ENCODE assay signal across 8 mouse cellular contexts in genomic region chr6:38875258-38876070, GRCm38 (mm10). TPM values are rescaled to one million over a fixed set of nuclear protein-coding genes. Genes with fewer than 3 reads are reported as not detected.
DNase-seq lines count a peak whose midpoint lies in the region; ATAC-seq and TF ChIP-seq lines count a peak whose summit lies in the region.

TSS of gene Tbxas1 (plus strand) at chr6:38875404.

- DNase-seq in CH12.LX (ENCODE audit: extremely low read depth) = no peak
- DNase-seq in brain, embryonic 14.5 days (ENCODE audit: low read depth) = peak; percentile 69
- DNase-seq in layer of hippocampus, adult 2 months (ENCODE audit: low spot score in 2 of 2) = peak in 1 of 2 experiments; percentile 51
- DNase-seq in ovary, postnatal 14 days (ENCODE audit: low spot score) = peak; percentile 29
- DNase-seq in thymus, postnatal 25 days = peak; percentile 55

- TF ChIP-seq CTCF in CH12.LX (conservative IDR thresholded peaks at IDR 0.05 in 1 of 2, IDR thresholded peaks at IDR 0.05 in 1 of 2; ENCODE audit: low read depth in 2 of 2, low read length in 2 of 2) = no peak
- no peak for TF ChIP-seq CTCF in brain, embryonic 14.5 days (IDR thresholded peaks at IDR 0.05; ENCODE audit: borderline replicate concordance, extremely low read depth, insufficient read depth, insufficient read length)
- TF ChIP-seq CTCF in layer of hippocampus, adult 2 months (conservative IDR thresholded peaks at IDR 0.05) = no peak

- peak within 1 kb of the TSS; percentile 71 to 81 (median 77) for H3K4me3 ChIP-seq in CH12.LX (replicated peaks in 1 of 3; ENCODE audit: low read depth in 2 of 3, low read length in 2 of 3, poor library complexity in 1 of 3)
- peak within 1 kb of the TSS; percentile 100 for H3K4me3 ChIP-seq in heart, embryonic 16.5 days (ENCODE audit: low read length)
- peak within 1 kb of the TSS; percentile 86 for H3K4me3 ChIP-seq in layer of hippocampus, adult 2 months
- H3K4me3 ChIP-seq in lung, embryonic 15.5 days = peak within 1 kb of the TSS; percentile 94

- no peak for TF ChIP-seq POLR2A in CH12.LX (IDR thresholded peaks at IDR 0.05; ENCODE audit: low read depth, low read length)
- TF ChIP-seq POLR2A in brain, embryonic 14.5 days (IDR thresholded peaks at IDR 0.05; ENCODE audit: borderline replicate concordance, extremely low read depth, insufficient read depth, insufficient read length, poor library complexity, severe bottlenecking) = no peak

- 0 out of 2 replicates have a peak, but pooled peaks cover 4% of the 10 kb centered on the region for H3K79me2 ChIP-seq in CH12.LX (replicated peaks; ENCODE audit: control insufficient read depth, extremely low read depth, insufficient read depth, poor library complexity, severe bottlenecking)

- H3K27ac ChIP-seq in CH12.LX (ENCODE audit: insufficient read depth, low read depth) = no peak within 1 kb of the TSS
- peak within 1 kb of the TSS; percentile 89 for H3K27ac ChIP-seq in heart, embryonic 16.5 days (ENCODE audit: low read length)
- peak within 1 kb of the TSS; percentile 97 for H3K27ac ChIP-seq in layer of hippocampus, adult 2 months
- peak within 1 kb of the TSS; percentile 92 for H3K27ac ChIP-seq in lung, embryonic 15.5 days

- peaks cover 2 to 19% of the 10 kb centered on the region in 2 experiments; a peak in 3 of 4 replicates for H3K4me1 ChIP-seq in CH12.LX (ENCODE audit: control insufficient read depth in 1 of 2, insufficient read depth in 2 of 2)
- peaks cover 14% of the 10 kb centered on the region; the same call in 1 of the 2 replicates for H3K4me1 ChIP-seq in heart, embryonic 16.5 days (ENCODE audit: control insufficient read depth, insufficient read depth, low read length)
- H3K4me1 ChIP-seq in lung, embryonic 15.5 days = peaks cover 24% of the 10 kb centered on the region

- peaks cover 40% of the 10 kb centered on the region for H3K27me3 ChIP-seq in CH12.LX (replicated peaks)
- H3K27me3 ChIP-seq in heart, embryonic 16.5 days (ENCODE audit: control insufficient read depth, insufficient read depth, low read length) = no peaks in the 10 kb centered on the region
- H3K27me3 ChIP-seq in lung, embryonic 15.5 days = no peaks in the 10 kb centered on the region

- H3K36me3 ChIP-seq in CH12.LX (replicated peaks in 1 of 2; ENCODE audit: control insufficient read depth in 1 of 2, insufficient read depth in 1 of 2, low read length in 1 of 2) = no peaks in the 10 kb centered on the region
- H3K36me3 ChIP-seq in heart, embryonic 16.5 days (ENCODE audit: control insufficient read depth, insufficient read depth) = no peaks in the 10 kb centered on the region
- no peaks in the 10 kb centered on the region; the same call in 1 of the 2 replicates for H3K36me3 ChIP-seq in lung, embryonic 15.5 days

- in situ Hi-C loops in CH12.LX (cut with MboI; ENCODE audit: low pct_ligation_motif_present, low pct_unique_long_range_greater_than_20kb, low sequenced_read_pairs) = no loop called here

- dilution Hi-C loops in CH12.LX (cut with MboI; ENCODE audit: extremely low pct_ligation_motif_present, extremely low pct_unique_long_range_greater_than_20kb, low sequenced_read_pairs) = no loop called here

- TF ChIP-seq EP300 in CH12.LX (IDR thresholded peaks at IDR 0.05; ENCODE audit: low read length) = no peak

- WGBS in heart, embryonic 16.5 days = 1% methylated on average over 77 of the region's 77 CpGs
- under 1% methylated on average over 65 of the region's 77 CpGs for WGBS in lung, embryonic 15.5 days

- peaks cover 2% of the 10 kb centered on the region for H3K9me3 ChIP-seq in CH12.LX (replicated peaks; ENCODE audit: low read length)
- no peaks in the 10 kb centered on the region for H3K9me3 ChIP-seq in heart, embryonic 16.5 days (replicated peaks; ENCODE audit: control insufficient read depth, low read length)
- no peaks in the 10 kb centered on the region for H3K9me3 ChIP-seq in lung, embryonic 15.5 days

- no peak for TF ChIP-seq RAD21 in CH12.LX (IDR thresholded peaks at IDR 0.05; ENCODE audit: low read depth, low read length)

- peak within 1 kb of the TSS; percentile 89 for H3K4me2 ChIP-seq in CH12.LX (ENCODE audit: insufficient read depth, low read depth, poor library complexity, severe bottlenecking)
- peak within 1 kb of the TSS; percentile 73 for H3K4me2 ChIP-seq in heart, embryonic 16.5 days (ENCODE audit: low read depth, low read length)
- peak within 1 kb of the TSS; percentile 56 for H3K4me2 ChIP-seq in lung, embryonic 15.5 days

- H3K9ac ChIP-seq in CH12.LX (ENCODE audit: insufficient read depth, low read depth) = peak within 1 kb of the TSS; percentile 80
- H3K9ac ChIP-seq in heart, embryonic 16.5 days (ENCODE audit: low read length) = peak within 1 kb of the TSS; percentile 99
- peak within 1 kb of the TSS; percentile 97 for H3K9ac ChIP-seq in lung, embryonic 15.5 days

- peak; percentile 23; the same call in 1 of the 2 replicates for ATAC-seq in erythroid progenitor cell, adult 5-6 weeks (replicated peaks; ENCODE audit: low FRiP score, poor library complexity, severe bottlenecking)
- ATAC-seq in heart, embryonic 16.5 days (replicated peaks; ENCODE audit: extremely low read depth, insufficient read depth, low FRiP score) = peak; percentile 52
- peak; percentile 77; the same call in 1 of the 2 replicates for ATAC-seq in lung, embryonic 15.5 days (ENCODE audit: borderline replicate concordance, extremely low read depth, low FRiP score, low TSS enrichment)

TF ChIP-seq in CH12.LX, 34 proteins besides CTCF, POLR2A, EP300 and RAD21:
- TF ChIP-seq TCF12 (IDR thresholded peaks at IDR 0.05; ENCODE audit: low read depth, low read length) (0 out of 2 replicates have a peak, but pooled peaks have one; percentile 20), ELF1 (IDR thresholded peaks at IDR 0.05; ENCODE audit: low read depth, low read length) (no peak)
TF ChIP-seq in CH12.LX: peak in this region for 1.

RNA-seq across cellular contexts. Expression of gene Tbxas1, which starts in this region (rescaled TPM):
- not detected in 2 replicates for total RNA-seq in CH12.LX (2012; rRNA removed)
- not detected in 2 replicates for total RNA-seq in CH12.LX (2014; rRNA removed)
- polyA plus RNA-seq in CH12.LX (2012; ENCODE audit: insufficient read length, low read depth) = not detected in 2 replicates
- polyA plus RNA-seq in brain, embryonic 14.5 days (2012; rRNA removed) = 0.93 and 0.97 TPM in 2 replicates
- total RNA-seq in erythroid progenitor cell, adult 5-6 weeks (2015; ENCODE audit: low replicate concordance) = 18.7 and 18.9 TPM in 2 replicates
- 18.6 and 48.0 TPM in 2 replicates for total RNA-seq in erythroid progenitor cell, adult 5-6 weeks (2017; ENCODE audit: low replicate concordance)
- polyA plus RNA-seq in heart, embryonic 16.5 days (2015; fragmentation: Nextera tagmentation; extraction: Ambion mirVana) = 1.6 and 1.9 TPM in 2 replicates
- 1 to 10 TPM; 2.8 TPM for total RNA-seq in layer of hippocampus, adult 2 months (2021)
- 2.5 and 3.4 TPM in 2 replicates for polyA plus RNA-seq in lung, embryonic 15.5 days (2015; fragmentation: Nextera tagmentation; extraction: Ambion mirVana)

Comparison
In these comparisons a context has a peak if more than half of its experiments do, and no peak if none do; other contexts are left out.
1. RNA of gene Tbxas1 (total RNA-seq): 18.6 to 48.0 TPM in erythroid progenitor cell, adult 5-6 weeks; 2.8 TPM in layer of hippocampus, adult 2 months and not detected in CH12.LX; every median in the first group is over 4 times any median in the second.
2. Peak in DNase-seq in brain, embryonic 14.5 days; RNA of the gene not detected or under 1 TPM.
3. ATAC-seq: peak in every context shown above with its lines; median percentile 77 in lung, embryonic 15.5 days; 52 in heart, embryonic 16.5 days; 23 in erythroid progenitor cell, adult 5-6 weeks.
4. Peak in every context shown above with its lines, with median percentiles within 50 percentile points of each other: H3K4me2 ChIP-seq, H3K4me3 ChIP-seq and H3K9ac ChIP-seq.